Mouse (Mus musculus): ENCODE data around the gene 1700123L14Rik. TPM values are rescaled to one million over a fixed set of nuclear protein-coding genes. Genes with fewer than 3 reads are reported as not detected.

Gene 1700123L14Rik
- polyA plus RNA-seq, 1 experiment = 0.11 TPM

- Histone ChIP-seq H3K27me3 (replicated peaks; ENCODE audit: control insufficient read depth, insufficient read depth, low read length) (no peaks in the 10 kb centered on the region), H3K27ac (ENCODE audit: insufficient read depth, low read depth, low read length) (no peak overlapping the region), H3K4me3 (ENCODE audit: insufficient read depth, low read depth, low read length) (no peak overlapping the region), H3K4me1 (ENCODE audit: control insufficient read depth, insufficient read depth, low read length) (no peaks in the 10 kb centered on the region), H3K36me3 (ENCODE audit: control insufficient read depth, insufficient read depth, low read length) (no peaks in the 10 kb centered on the region)
- DNase-seq = no peak
- TF ChIP-seq CTCF (conservative IDR thresholded peaks at IDR 0.05; ENCODE audit: insufficient read depth, insufficient read length, low read depth, low read length) (no peak), POLR2A (IDR thresholded peaks at IDR 0.05; ENCODE audit: low read depth, low read length) (no peak)
- 94% methylated on average over 13 of the region's 13 CpGs for WGBS
These were observed 640 bp downstream of the 1700123L14Rik start for GRCm38 (mm10) chr6:96165403-96165802.

GRCm38 (mm10) chr6:96143326-96143725, 22.7 kb downstream of the 1700123L14Rik start:
- Histone ChIP-seq H3K27me3 (replicated peaks; ENCODE audit: control insufficient read depth, insufficient read depth, low read length) (no peaks in the 10 kb centered on the region), H3K27ac (ENCODE audit: insufficient read depth, low read depth, low read length) (peak overlapping the region; percentile 23; the same call in 1 of the 2 replicates), H3K4me3 (ENCODE audit: insufficient read depth, low read depth, low read length) (no peak overlapping the region), H3K4me1 (ENCODE audit: control insufficient read depth, insufficient read depth, low read length) (no peaks in the 10 kb centered on the region; the same call in 1 of the 2 replicates), H3K36me3 (ENCODE audit: control insufficient read depth, insufficient read depth, low read length) (no peaks in the 10 kb centered on the region)
- no peak for TF ChIP-seq CTCF (conservative IDR thresholded peaks at IDR 0.05; ENCODE audit: insufficient read depth, insufficient read length, low read depth, low read length)
- no peak for TF ChIP-seq POLR2A (IDR thresholded peaks at IDR 0.05; ENCODE audit: low read depth, low read length)
- 84% methylated on average over 1 of the region's 1 CpGs for WGBS
- peak; percentile 55 for DNase-seq

GRCm38 (mm10) chr6:96116534-96117272, 49.3 kb downstream of the 1700123L14Rik start:
- Histone ChIP-seq H3K27ac (ENCODE audit: insufficient read depth, low read depth, low read length) (no peak overlapping the region), H3K27me3 (replicated peaks; ENCODE audit: control insufficient read depth, insufficient read depth, low read length) (no peaks in the 10 kb centered on the region; the same call in 1 of the 2 replicates), H3K4me3 (ENCODE audit: insufficient read depth, low read depth, low read length) (peak overlapping the region; percentile 76), H3K4me1 (ENCODE audit: control insufficient read depth, insufficient read depth, low read length) (no peaks in the 10 kb centered on the region), H3K36me3 (ENCODE audit: control insufficient read depth, insufficient read depth, low read length) (no peaks in the 10 kb centered on the region)
- WGBS = 2% methylated on average over 32 of the region's 32 CpGs
- TF ChIP-seq CTCF (conservative IDR thresholded peaks at IDR 0.05; ENCODE audit: insufficient read depth, insufficient read length, low read depth, low read length) (no peak), POLR2A (IDR thresholded peaks at IDR 0.05; ENCODE audit: low read depth, low read length) (no peak)
- DNase-seq = peak; percentile 12

GRCm38 (mm10) chr6:96116148-96116533, 49.9 kb downstream of the 1700123L14Rik start:
- TF ChIP-seq POLR2A (IDR thresholded peaks at IDR 0.05; ENCODE audit: low read depth, low read length) (no peak), CTCF (conservative IDR thresholded peaks at IDR 0.05; ENCODE audit: insufficient read depth, insufficient read length, low read depth, low read length) (no peak)
- H3K4me1 ChIP-seq (ENCODE audit: control insufficient read depth, insufficient read depth, low read length) = no peaks in the 10 kb centered on the region
- H3K36me3 ChIP-seq (ENCODE audit: control insufficient read depth, insufficient read depth, low read length) = no peaks in the 10 kb centered on the region
- no peak overlapping the region for H3K27ac ChIP-seq (ENCODE audit: insufficient read depth, low read depth, low read length)
- 5% methylated on average over 6 of the region's 6 CpGs for WGBS
- H3K27me3 ChIP-seq (replicated peaks; ENCODE audit: control insufficient read depth, insufficient read depth, low read length) = no peaks in the 10 kb centered on the region; the same call in 1 of the 2 replicates
- H3K4me3 ChIP-seq (ENCODE audit: insufficient read depth, low read depth, low read length) = peak overlapping the region; percentile 33
- DNase-seq = no peak

Other genes starting within 250 kb of the 1700123L14Rik start
- 0.16 and 0.20 TPM in 2 replicates for gene Fam19a1, start 53.1 kb downstream of the 1700123L14Rik start, polyA plus RNA-seq (2012; rRNA removed)

Measured in kidney, adult 2 months (tissue).